18 mouse cellular contexts compared by ENCODE assay signal in genomic region chr3:76468147-76468546, GRCm38 (mm10).
"Had no signal": no experiment of that assay in that cellular context is flagged by ENCODE, and none has a peak within 500 bp of the region (broad histone marks: within the 10 kb centered on the region; RNA-seq: fewer than 3 reads in every experiment).

No protein-coding gene starts in this region.

- H3K9me3 ChIP-seq: limb, embryonic 10.5 days; limb, embryonic 13.5 days; liver, embryonic 12.5 days; liver, embryonic 15.5 days; lung, embryonic 15.5 days; midbrain, embryonic 13.5 days had no signal

- H3K4me3 ChIP-seq: layer of hippocampus, adult 2 months; limb, embryonic 10.5 days; limb, embryonic 13.5 days; liver, embryonic 12.5 days; liver, embryonic 15.5 days; lung, embryonic 15.5 days; midbrain, embryonic 13.5 days had no signal

- H3K9ac ChIP-seq: limb, embryonic 13.5 days; liver, embryonic 12.5 days; liver, embryonic 15.5 days; lung, embryonic 15.5 days; midbrain, embryonic 13.5 days had no signal

- H3K4me2 ChIP-seq: limb, embryonic 13.5 days; liver, embryonic 12.5 days; liver, embryonic 15.5 days; lung, embryonic 15.5 days; midbrain, embryonic 13.5 days had no signal

- DNase-seq: kidney, postnatal 25 days; layer of hippocampus, adult 9-11 months; liver; lung, adult 18-20 months; right cerebral cortex, postnatal 4 days; thymus, adult 2 months; thymus, postnatal 14 days; thymus, postnatal 4 days had no signal

- H3K27ac ChIP-seq: kidney, postnatal 0 days; layer of hippocampus, adult 2 months; limb, embryonic 10.5 days; limb, embryonic 13.5 days; liver, embryonic 12.5 days; liver, embryonic 15.5 days; lung, embryonic 15.5 days; macrophage; midbrain, embryonic 13.5 days; stomach, postnatal 0 days had no signal

- ATAC-seq: liver, embryonic 12.5 days; midbrain, embryonic 13.5 days had no signal

- H3K4me1 ChIP-seq: limb, embryonic 10.5 days; limb, embryonic 13.5 days; liver, embryonic 12.5 days; liver, embryonic 15.5 days; lung, embryonic 15.5 days; midbrain, embryonic 13.5 days had no signal

- H3K36me3 ChIP-seq: limb, embryonic 10.5 days; limb, embryonic 13.5 days; liver, embryonic 12.5 days; liver, embryonic 15.5 days; lung, embryonic 15.5 days; midbrain, embryonic 13.5 days had no signal

- H3K27me3 ChIP-seq: limb, embryonic 13.5 days; liver, embryonic 12.5 days; liver, embryonic 15.5 days; lung, embryonic 15.5 days; midbrain, embryonic 13.5 days had no signal
